Mouse (Mus musculus): ENCODE measurements around the gene Cldn14. TPM values are rescaled to one million over a fixed set of nuclear protein-coding genes. Genes with fewer than 3 reads are reported as not detected.

The Cldn14 gene
- total and polyA plus RNA-seq, 3 experiments, result not detected

DNA sequence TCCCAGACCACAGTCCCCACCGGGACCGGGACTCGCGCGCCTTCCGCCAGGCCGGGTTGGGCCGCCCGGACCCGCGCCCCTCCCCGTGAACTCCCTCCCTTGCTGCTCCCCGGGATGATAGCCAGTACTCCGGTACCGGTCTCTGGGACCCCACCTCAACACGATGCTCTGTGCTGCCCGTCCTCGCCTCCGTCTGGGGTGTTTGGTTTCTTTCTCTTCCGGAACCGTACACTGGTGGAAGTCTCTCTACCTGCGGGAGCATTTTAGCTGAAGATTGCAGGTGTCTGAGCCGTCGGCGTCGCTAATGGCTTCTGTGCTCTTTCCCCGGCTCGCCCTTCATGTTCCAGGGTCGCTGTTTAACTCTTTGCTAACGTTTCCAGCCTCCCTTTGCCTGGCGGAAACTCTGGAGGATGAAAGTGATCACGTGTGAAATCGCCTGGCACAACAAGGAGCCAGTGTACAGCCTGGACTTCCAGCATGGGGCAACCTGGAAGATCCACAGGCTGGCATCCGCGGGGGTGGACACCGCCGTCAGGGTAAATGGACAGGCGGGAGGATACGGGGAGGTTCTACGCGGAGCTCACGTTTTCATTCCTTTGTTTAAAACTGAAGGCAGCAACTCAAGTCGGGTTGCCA is 124.4 kb downstream of the Cldn14 start:
- peaks cover 2 to 14% of the 10 kb centered on the region in 2 experiments; a peak in 2 of 4 replicates for H3K4me1 ChIP-seq (ENCODE audit: control insufficient read depth in 1 of 2, insufficient read depth in 2 of 2, low read length in 2 of 2)
- H3K36me3 ChIP-seq (ENCODE audit: control insufficient read depth in 1 of 2, insufficient read depth in 2 of 2, low read length in 2 of 2), result peaks cover 2 to 13% of the 10 kb centered on the region in 2 experiments; a peak in 2 of 4 replicates
- TF ChIP-seq USF1 (IDR thresholded peaks at IDR 0.05; ENCODE audit: low read depth, low read length), result peak; percentile 79
- no peak for TF ChIP-seq ZMIZ1 (IDR thresholded peaks at IDR 0.05; ENCODE audit: low read depth, low read length)
- TF ChIP-seq POLR2A (IDR thresholded peaks at IDR 0.05; ENCODE audit: control insufficient read depth in 1 of 2, insufficient read depth in 1 of 2, low read depth in 1 of 2, low read length in 2 of 2, poor library complexity in 1 of 2), result peak in 1 of 2 experiments; percentile 12; a peak in 1 of 4 replicates
- no peak for TF ChIP-seq MYC (IDR thresholded peaks at IDR 0.05; ENCODE audit: low read depth, low read length)
- no peak for TF ChIP-seq GATA1 (IDR thresholded peaks at IDR 0.05; ENCODE audit: low read depth, low read length)
- TF ChIP-seq CHD2 (IDR thresholded peaks at IDR 0.05; ENCODE audit: low read length), result no peak
- no peak for TF ChIP-seq E2F4 (IDR thresholded peaks at IDR 0.05; ENCODE audit: borderline replicate concordance, low read depth, low read length)
- no peak for TF ChIP-seq TBP (IDR thresholded peaks at IDR 0.05; ENCODE audit: low read depth, low read length)
- no peak for TF ChIP-seq POLR2AphosphoS5 (IDR thresholded peaks at IDR 0.05; ENCODE audit: borderline replicate concordance, low read depth, low read length)
- no peak for TF ChIP-seq ETS1 (IDR thresholded peaks at IDR 0.05; ENCODE audit: low read depth, low read length)
- no peak for TF ChIP-seq POLR2AphosphoS2 (IDR thresholded peaks at IDR 0.05; ENCODE audit: low read length)
- 0 out of 4 replicates have a peak, but pooled peaks of 1 of the 2 experiments have one; percentile 20 for TF ChIP-seq USF2 (IDR thresholded peaks at IDR 0.05; ENCODE audit: borderline replicate concordance in 1 of 2, insufficient read depth in 1 of 2, low read depth in 1 of 2, low read length in 2 of 2)
- TF ChIP-seq MAX (IDR thresholded peaks at IDR 0.05; ENCODE audit: low read length), result peak; percentile 54; the same call in 1 of the 2 replicates
- TF ChIP-seq ZC3H11A (IDR thresholded peaks at IDR 0.05; ENCODE audit: low read depth, low read length), result no peak
- no peak for TF ChIP-seq ELF1 (IDR thresholded peaks at IDR 0.05; ENCODE audit: low read depth, low read length)
- TF ChIP-seq MYB (IDR thresholded peaks at IDR 0.05; ENCODE audit: low read depth, low read length), result no peak
- peak; percentile 5; the same call in 1 of the 2 replicates for TF ChIP-seq BHLHE40 (IDR thresholded peaks at IDR 0.05; ENCODE audit: borderline replicate concordance, low read depth, low read length)
- no peak for TF ChIP-seq NRF1 (IDR thresholded peaks at IDR 0.05; ENCODE audit: insufficient read depth, low read depth, low read length, poor library complexity, severe bottlenecking)
- TF ChIP-seq TCF12 (IDR thresholded peaks at IDR 0.05; ENCODE audit: low read depth, low read length), result no peak
- TF ChIP-seq MAZ (IDR thresholded peaks at IDR 0.05; ENCODE audit: low read depth, low read length), result no peak
- TF ChIP-seq SIN3A (IDR thresholded peaks at IDR 0.05; ENCODE audit: low read length), result peak; percentile 15; the same call in 1 of the 2 replicates
- no peak for TF ChIP-seq SMC3 (IDR thresholded peaks at IDR 0.05; ENCODE audit: low read depth, low read length)
- no peak for TF ChIP-seq HCFC1 (IDR thresholded peaks at IDR 0.05; ENCODE audit: low read depth, low read length)
- TF ChIP-seq MAFK (IDR thresholded peaks at IDR 0.05; ENCODE audit: borderline replicate concordance, low read depth, low read length), result no peak
- no peak for TF ChIP-seq KAT2A (conservative IDR thresholded peaks at IDR 0.05; ENCODE audit: low read depth, low read length)
- TF ChIP-seq ZNF384 (IDR thresholded peaks at IDR 0.05; ENCODE audit: low read depth, low read length), result no peak
- H3K79me2 ChIP-seq (ENCODE audit: control insufficient read depth, insufficient read depth, low read length, poor library complexity), result peaks cover 12% of the 10 kb centered on the region
- no peaks in the 10 kb centered on the region for H3K9me3 ChIP-seq (replicated peaks; ENCODE audit: insufficient read depth, low read length)
- H3K4me3 ChIP-seq (ENCODE audit: control insufficient read depth in 1 of 2, insufficient read depth in 1 of 2, low read depth in 2 of 2, low read length in 2 of 2), result peak overlapping the region; percentile 74 to 90
- 0 out of 2 replicates have a peak overlapping the region, but pooled peaks have one; percentile 7 for H3K27ac ChIP-seq (ENCODE audit: control insufficient read depth, low read depth, low read length)
- H3K27me3 ChIP-seq (ENCODE audit: control insufficient read depth in 1 of 2, insufficient read depth in 2 of 2, low read length in 2 of 2), result no peaks in the 10 kb centered on the region
- H3K9ac ChIP-seq (ENCODE audit: control insufficient read depth, low read depth, low read length, poor library complexity, severe bottlenecking), result peak overlapping the region; percentile 85
- DNase-seq (ENCODE audit: low read depth, low spot score), result no peak

Measured in MEL (cell line).